Mouse (Mus musculus) kidney, adult 8-10 months (tissue): Measurements from ENCODE around the gene Pls1.
A peak's percentile ranks its signal among the peaks of the same experiment; 100 is the strongest.

ENCODE experiments used
- DNase-seq, 2 experiments: peaks; one replicate each; pipeline ENCODE4 v3.0.0; 2022

Gene Pls1

DNA sequence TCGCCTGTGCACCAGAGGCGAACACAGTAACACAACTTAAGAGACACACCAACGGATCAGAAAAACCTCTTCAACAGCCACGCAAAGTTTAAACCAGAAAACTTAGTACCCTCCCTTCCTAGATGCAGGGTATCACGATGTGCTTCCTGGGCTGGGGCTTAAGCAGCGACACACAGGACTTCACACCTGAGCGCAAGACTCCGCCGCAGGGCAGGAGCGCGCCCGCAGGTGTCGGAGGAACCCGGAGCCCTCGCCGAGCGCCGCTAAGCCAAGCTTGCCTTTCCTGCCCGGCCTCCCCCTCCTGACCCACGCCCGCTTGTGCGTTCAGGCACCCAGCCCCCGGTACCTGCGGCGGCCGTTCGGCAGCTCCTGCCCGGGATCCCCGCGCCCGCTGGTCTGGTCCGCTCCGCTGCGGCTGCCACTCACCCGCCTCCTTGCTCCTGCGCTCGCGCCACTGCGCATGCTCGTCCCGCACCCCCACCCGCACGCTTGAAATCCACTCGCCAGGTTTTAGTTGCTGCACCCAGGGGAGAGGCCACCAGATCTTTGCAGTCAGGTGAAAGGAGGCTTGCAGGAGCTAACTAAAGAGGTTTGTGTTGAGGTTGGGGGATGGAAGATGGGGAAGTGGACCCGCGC is at the start of gene Pls1:
TSS of gene Pls1 (minus strand) at position 487 of the 636 bp plus-strand sequence.
- peak; percentile 92 to 94 for DNase-seq

DNA sequence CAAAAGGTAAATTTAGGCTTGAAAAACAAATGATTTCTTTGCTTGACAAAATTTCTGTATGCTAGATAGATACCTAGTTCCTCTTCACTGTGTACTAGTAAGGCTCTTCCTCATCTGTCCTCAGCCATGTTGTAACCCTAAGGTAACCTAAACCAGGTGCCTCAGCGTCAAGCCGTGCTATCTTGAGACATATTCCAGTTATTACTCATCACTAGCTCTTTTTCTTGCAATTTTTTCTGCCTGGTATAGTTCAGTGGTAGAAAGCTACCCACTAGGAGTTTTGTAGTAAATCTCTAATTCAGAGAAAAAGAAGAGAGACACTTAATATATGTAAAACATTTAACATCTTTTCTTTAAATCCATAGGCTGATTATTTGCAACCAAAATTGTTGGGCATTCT is 37.6 kb upstream of the Pls1 start:
- no peak for DNase-seq

DNA sequence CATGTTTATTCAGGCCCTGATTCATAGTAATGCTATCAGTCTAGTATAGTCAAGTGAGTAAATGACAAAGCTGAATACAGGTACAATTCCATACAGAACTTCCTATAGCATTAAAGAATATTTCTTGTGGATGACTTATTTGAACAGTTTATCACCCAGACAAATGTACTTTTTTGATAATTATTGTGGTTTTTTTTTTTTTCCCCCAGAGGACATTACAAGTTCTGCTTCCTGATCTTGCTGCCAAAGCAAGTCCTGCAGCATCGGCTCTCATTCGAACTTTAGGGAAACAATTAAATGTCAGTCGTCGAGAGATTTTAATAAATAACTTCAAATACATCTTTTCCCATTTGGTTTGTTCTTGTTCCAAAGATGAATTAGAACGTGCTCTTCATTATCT is 33.1 kb upstream of the Pls1 start:
- no peak for DNase-seq

DNA sequence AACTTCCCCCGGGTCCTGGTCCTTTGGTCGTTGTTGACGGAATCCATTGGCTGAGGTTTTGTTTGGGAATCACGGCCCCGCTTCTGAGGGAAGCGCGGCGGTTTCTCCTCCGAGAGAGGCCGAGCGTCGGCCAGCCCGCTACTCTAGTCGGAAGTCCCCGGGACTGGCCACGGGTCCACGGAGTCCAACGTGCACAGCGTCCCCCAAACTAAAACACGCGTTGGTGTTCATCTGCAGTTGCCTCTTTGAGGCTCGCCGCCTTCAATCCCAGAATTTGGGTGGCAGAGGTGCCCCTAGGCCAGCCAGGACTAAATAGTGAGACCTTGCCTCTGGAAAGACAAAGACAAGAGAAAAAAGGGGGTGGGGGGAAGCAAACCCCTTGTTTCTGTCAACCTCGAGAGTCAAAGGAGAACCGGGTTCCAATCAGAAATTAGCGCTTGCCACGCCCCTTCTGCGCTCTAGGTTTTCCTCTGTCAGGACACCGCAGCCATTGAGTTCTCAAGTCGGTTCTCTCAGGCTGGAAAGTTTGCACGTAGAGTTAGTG is 13.0 kb upstream of the Pls1 start:
- DNase-seq: peak in 1 of 2 experiments; percentile 29

DNA sequence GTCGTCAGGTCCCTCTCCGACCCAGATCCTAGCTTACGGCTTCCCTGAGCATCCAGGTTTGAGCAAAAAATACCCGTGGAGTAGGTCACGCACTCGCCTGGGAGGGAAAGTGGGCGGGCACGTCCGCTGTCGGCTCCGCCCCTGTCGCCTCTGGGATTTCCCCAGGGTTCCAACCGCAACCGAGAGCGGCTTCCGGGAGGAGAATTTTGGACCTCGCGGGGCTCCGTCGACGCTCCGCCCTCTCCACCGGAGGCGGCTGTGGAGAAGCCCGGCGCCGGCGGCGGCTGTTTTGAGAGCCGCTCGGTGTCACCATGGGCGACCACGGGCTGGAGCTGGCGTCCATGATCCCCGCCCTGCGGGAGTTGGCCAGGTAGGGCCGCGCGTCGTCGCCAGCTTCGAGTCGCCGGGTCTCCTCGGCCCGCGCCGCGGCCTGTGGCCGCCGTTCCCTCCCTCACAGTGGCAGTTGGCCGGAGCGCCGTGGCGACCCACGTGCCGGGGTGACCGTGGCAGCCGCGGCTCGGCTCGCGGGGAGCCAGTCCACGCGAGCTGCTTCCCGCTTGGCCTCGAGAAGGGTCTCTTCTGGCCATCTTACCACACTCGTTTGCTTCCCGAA is 12.4 kb upstream of the Pls1 start, which contains the start of gene Atr:
TSS of gene Atr (plus strand) at position 184 of the 613 bp plus-strand sequence.
- peak; percentile 94 to 97 for DNase-seq

DNA sequence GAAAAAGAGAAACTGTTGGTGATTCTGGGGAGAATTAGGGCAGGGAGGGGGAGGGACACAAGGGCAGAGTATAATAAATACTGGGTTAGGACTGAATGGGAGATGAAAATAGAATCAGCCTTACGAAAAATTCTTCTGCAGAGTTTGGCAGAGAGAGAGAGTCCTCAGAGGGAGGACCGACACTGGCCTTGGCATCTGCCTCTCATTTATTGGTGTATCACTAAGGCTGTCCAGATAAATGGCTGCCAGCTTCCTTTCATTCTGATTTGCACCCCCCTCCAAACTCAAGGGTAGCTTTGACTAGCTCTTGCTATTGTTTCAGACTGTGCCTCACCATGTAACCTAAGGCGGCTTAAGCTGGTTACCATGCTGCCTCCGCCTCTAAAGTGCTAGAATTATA is 10.9 kb upstream of the Pls1 start:
- peak in 1 of 2 experiments; percentile 17 for DNase-seq

DNA sequence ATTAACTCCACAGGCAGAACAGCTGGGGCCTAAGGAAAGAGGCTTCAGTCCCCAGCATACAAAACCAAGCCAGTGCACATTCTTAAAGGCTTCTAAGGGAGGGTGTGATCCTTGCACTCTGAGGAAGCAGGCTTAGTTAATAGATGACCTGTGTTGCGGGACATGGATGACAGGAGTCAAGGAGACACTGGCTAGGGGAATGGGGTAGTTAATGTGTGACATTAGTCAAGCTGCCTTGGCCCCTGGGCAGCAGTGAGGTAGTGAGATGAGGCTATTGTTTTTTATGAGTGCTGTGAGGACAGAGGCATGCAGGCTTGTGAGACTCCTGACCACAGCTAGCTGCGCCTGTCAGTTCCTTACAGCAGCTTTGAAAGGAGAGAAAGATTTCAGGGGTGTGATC is 9.8 kb upstream of the Pls1 start:
- DNase-seq: peak; percentile 76 to 88

DNA sequence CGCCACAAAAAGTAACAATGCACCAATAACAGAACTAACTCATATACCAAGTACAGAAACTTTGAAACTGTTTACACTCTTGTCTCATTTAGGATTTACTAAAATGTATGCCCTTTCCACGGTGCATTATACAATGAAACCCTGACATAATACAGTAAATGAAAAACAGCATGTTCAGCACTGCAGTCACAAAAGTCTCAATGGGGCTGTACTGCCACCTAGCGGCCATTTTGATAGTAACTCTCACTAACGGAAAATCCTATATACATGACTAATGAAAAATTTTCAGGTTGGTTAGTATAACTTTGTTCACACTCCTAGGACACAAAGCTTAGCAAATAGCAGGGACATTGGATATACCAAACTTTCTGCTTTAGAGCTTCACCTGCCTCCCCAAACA is 7.8 kb upstream of the Pls1 start:
- peak; percentile 48 to 76 for DNase-seq

DNA sequence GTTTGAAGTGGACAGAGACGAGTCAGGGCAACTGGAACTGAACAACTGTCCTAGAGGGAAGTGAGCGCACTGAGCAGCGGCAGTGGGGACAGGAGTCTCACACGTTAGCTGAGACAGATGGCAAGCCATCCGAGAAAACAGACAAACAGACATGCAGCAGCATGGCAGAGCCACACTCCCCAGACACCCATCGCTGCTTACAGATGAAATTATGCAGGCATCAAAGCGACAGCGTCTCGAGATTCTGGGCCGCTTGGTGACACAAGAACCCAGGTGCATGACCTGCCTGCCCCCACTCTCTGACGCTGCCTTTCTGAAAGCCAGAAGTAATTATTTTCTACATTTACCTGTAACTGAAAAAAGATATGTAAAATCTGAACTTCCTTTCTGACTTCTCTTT is 6.6 kb upstream of the Pls1 start:
- no peak for DNase-seq

DNA sequence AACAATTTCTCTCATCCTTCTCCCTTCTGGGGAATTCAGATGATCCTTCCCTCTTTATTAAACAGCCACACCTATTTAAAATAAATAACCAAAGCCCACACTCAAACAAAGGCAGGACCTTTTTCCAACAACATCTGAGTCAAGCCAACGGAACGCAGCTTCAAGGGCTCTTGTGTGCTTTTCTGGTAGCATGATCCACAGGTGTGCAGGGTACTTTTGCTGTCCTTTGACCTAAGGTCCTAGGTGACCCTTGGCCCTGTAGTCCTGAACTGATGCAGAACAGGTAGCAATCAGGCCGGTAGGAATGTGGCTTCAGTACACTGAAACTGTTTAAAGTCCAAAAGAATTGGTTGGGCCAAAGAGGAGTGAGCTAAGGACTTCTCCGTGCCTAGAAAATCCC is 600 bp upstream of the Pls1 start:
- DNase-seq: peak; percentile 44 to 59

DNA sequence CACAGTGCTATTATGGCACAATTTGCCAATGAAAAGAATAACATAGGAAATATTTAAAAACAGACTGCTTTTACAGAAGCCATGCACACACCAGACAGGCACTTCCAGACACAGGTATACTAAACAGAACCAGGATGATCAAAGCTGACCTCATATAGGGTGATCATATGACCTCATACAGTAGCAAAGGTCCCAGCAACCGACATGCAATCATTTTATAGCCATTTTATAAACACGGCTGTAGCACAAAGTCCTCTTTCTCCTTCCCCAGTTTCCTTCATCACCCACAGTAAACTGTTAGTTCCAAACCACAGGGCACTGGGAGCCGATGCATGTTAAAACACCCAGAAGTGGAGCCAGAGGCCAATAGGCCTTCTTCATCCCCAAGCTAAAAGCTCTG is 5.7 kb downstream of the Pls1 start:
- no peak for DNase-seq

DNA sequence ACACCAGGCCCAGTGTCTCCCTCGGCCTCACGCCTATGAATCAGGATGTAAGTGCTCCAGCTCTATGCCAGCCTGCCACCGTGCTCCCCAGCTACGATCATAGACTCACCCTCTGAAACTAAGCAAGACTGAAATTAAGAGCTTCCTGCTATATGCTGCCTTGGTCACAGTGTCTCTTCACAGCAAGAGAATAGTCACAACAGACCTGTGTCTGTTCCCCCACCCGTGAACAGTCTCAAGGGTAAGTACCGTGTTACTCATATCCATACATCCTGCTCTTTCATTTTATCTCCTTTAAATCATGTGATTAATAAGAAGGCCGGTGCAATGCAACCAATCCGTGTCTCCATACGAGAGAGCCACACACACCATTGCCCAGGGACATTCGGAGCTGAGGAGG is 9.4 kb downstream of the Pls1 start:
- DNase-seq: no peak

DNA sequence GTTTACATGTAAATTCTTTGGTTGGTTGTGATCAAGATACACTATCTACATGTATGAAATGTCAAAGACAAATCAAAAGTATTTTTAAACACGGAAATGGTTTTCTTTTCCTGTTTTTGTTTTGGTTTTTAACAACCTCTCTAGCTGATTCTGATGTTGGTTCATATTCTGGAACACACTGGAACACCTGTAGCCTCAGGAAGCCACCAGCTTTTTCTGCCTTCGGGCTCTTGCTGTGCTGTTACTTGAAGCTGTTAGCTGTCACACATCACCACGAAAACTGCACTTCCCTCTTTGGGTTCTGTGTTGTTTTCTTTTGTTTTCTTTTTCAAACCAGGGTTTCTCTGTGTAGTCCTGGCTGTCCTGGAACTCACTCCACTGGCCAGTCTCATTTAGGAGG is 10.3 kb downstream of the Pls1 start:
- DNase-seq: no peak

DNA sequence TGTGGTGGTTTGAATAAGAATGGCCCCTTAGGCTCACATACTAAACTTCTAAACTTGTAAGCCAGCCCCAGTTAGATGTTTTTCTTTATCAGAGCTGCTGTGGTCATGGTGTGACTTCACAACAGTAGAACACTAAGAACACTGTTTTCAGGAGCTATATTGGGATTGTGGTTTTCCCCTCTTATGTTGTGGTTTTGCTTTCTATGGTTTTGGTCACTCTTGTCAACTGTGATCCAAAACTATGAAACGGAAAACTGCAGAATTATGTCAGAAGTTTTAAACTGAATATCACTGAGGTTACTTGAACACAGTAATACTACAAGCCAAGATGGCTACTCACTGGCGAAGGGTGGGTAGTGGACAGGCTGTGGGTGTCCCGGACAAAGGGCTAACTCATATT is 12.4 kb downstream of the Pls1 start:
- no peak for DNase-seq

DNA sequence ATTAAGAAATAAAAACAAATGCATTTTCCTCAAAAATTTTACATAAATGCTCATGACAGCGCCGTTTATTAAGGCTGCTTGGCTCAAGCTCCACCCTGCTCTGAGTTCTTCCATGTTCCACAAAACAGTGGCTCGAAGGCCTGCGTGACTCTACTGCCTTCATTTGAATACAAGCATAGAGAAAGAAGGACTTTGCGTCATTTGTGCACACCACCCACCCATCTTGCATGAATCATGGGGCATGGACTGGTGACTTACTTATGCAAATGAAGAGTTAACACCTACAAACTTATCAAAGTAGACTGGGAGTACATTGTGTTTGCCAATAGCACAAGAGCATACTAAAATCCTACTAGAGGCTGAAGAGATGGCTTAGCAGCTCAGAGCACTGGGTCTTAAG is 17.5 kb downstream of the Pls1 start:
- DNase-seq: no peak

DNA sequence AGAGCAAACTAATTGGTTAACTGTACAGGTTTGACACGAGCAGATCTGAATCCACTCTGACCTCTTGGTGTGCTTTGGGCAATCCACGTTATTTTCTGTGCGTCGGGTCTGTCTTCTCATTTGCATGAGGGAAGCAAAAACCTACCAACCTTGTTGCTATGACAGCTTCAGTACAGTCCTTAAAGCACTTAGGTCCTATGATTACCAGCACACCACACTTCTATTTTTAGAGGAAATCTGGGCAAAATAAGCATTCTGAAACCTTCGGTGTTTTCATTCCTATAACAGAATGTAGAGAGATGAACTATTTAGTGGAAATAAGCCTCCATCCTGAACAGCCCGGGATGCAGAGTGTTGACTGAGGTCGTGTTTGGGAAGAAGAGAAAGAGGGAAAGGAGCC is 22.6 kb downstream of the Pls1 start:
- no peak for DNase-seq

DNA sequence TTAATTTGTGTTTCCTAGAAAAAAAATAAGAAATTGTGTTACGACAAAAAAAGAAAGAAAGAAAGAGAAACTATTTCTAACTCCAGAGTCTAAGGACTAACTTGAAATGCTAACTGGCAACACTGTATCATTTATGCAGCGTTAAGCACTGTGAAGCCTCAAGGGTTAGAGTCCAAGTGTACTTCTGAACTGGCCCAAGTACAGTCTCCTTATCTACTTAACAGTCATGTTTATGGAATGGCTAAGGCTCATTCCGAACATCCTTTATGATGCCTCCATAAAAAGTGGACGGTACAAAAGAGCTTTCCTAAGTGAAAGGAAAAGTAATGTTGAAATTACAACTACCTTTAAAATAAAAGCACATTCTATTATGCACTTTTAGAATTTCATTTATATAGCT is 29.4 kb downstream of the Pls1 start:
- peak in 1 of 2 experiments; percentile 24 for DNase-seq

DNA sequence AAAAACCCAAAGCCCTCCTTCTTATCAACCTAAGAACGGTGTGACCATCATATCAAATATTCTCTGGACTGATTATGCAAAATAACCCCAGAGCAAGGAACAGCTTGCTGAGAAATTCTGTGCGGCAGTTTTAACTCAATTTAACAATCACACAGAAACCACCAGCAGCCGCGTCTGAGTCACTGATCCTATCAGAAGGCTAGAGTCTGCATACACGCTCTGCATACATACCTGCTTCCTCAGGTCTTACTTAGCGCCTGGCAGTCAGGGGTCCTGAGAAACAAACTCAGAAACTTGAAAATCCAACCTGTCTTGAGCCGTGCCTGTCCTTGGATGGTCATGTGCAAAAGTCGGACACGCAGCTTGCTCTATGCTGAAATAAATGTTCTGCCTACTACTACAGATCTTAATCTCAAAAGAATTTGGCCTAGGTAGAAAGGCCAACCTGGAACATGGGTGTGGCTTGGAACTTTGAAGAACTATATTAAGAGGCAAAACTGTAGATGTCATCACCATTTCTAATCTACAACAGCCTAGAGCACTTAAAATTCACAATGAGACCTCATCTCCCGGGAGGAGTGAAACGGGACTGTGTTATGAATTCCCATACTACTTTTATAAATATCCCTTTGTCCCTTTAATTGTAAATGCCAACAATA is 30.0 kb downstream of the Pls1 start:
- DNase-seq: peak in 1 of 2 experiments; percentile 24

DNA sequence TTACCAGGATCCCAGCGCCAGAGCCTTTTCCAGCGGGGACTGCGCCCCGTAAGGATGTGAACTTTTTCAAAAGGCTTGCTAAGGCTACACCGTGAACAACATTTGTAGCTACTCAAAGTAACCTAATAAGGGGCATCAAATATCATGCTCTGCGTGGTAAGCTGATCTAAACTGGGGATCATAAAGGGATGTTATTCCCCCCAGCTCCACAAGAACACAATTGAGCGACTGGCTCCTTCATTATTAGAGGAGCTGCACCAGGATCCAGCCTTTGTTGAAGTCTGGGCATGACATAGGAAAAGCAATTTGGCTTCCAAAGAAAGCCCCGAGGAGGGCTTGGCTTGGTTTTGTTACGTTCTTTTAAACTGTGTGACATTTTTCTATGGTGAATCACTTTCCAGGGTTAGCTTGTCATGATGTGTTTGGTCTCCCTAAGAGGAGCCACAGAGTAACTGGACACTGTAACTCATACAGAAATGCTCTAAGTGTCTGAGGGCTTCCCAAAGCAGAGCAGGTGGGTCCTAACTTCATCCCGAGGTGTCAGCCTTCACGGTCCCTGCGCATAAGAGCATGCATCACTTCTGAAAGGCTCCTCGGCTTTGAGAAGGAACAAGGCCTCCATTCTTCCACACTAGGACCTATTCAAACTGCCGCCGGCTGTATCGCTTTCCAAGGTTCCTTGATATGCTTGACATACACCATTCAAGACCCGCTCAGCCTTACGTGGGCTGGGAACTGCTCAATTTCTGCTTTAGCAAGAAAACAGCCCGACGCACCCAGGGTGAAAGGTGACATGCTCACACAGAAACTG is 31.2 kb downstream of the Pls1 start:
- no peak for DNase-seq

DNA sequence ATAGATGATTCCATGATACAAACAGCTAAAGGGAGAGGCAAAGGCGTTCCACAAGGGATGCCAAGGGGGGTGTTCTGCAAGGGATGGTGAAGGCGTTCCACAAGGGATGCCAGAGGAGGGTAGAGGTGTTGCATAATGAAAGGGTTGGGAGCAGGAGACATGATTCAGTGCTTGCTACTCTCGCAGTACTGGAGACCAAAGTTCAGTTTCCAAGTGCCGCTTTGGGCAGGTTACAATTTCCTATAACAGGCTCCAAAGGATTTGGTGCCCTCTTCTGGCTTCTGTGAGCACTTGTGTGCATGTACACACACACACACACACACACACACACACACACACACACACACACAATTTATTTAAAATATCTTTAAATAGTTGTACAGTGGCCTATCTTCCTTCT is 33.3 kb downstream of the Pls1 start:
- DNase-seq: peak; percentile 55 to 72

DNA sequence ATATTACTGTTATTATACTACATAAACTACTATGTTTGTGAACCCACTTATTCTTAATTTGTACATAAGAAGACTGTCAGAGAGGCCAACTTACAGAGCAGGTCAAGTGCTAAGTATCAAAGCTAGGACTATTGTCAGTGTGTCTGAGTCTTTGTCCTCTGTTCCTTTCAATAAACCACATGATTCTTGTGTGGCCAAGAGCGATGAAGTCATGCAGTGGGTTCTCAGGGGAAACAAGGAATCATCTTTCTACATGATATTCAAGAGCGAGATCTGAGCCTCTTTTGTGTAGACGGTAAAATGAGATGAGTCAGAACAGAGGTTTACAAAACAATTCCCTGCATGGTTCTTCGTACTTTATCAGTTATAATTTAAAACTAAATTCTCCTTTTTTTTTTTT is 35.5 kb downstream of the Pls1 start:
- DNase-seq: no peak

DNA sequence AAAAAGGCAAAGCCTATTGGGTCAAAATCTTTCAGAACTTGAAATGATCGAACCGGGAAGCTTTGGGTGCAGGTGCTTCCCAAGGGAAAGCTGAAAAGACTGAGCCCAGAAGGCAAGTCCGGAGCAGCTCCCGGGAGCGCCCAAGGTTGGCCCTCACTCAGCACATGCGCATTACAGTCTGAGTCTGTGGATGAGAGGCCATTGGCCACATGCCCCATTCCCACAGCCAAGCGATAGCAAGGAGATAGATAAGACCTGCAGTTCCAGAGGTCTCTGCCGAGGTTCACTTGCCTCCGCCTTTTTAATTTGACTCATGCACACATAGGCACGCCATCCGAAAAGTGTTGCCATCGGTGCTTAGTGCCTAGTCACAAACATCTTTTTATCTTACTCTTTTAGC is 39.7 kb downstream of the Pls1 start:
- DNase-seq: no peak

DNA sequence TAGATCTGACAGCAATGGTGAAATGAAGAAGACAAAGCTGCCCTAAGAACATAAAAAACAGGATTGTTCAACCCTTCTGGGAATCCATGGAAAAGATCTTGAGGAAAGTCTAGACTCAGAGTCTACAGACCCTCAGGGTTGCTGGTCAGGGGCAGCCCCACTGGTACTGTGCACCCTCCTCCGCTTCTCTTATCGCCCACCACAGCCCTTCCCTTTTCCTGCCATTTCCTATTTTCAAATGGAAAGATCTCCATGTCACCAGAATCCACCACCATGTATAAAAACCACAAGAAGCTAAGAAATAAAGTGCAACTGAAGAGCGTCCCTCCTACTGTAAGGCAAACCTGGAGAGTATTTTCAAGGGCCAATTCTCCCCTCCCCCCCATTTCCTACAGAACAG is 41.3 kb downstream of the Pls1 start:
- no peak for DNase-seq
